Comparison of ENCODE assay signal across 17 mouse cellular contexts in the genomic region with DNA sequence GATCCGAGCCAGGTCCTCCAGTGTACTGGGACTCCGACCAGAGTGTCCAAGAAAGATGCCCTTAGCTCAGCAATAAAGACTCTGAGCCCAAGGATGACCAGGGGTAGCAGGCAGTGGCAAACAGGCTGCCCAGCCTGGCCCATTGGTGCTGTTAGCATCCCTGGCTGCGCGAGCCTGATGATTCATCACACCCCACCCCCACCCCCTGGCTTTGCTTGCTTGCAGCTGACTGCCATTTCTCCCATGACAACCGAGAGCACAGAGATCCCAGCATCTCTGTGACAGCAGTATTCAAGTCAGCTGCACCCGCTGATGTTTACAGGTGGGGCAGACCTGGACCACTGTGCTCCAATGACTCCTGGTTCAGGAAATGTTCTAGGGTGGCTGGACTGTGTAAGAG. TPM values are rescaled to one million over a fixed set of nuclear protein-coding genes. Genes with fewer than 3 reads are reported as not detected.
DNase-seq lines count a peak whose midpoint lies in the region; ATAC-seq and TF ChIP-seq lines count a peak whose summit lies in the region.
"Had no signal": no experiment of that assay in that cellular context is flagged by ENCODE, and none has a peak within 500 bp of the region (broad histone marks: within the 10 kb centered on the region; RNA-seq: fewer than 3 reads in every experiment).

No protein-coding gene starts in this region.

- no peak overlapping the region; the same call in 1 of the 2 replicates for H3K4me3 ChIP-seq in layer of hippocampus, adult 2 months
- H3K4me3 ChIP-seq: embryonic facial prominence, embryonic 12.5 days; limb, embryonic 13.5 days; neural tube, embryonic 15.5 days had no signal

- no peak for TF ChIP-seq CTCF in layer of hippocampus, adult 2 months (conservative IDR thresholded peaks at IDR 0.05)

- H3K27ac ChIP-seq in layer of hippocampus, adult 2 months, result peak overlapping the region; percentile 87
- H3K27ac ChIP-seq: embryonic facial prominence, embryonic 12.5 days; hindbrain, postnatal 0 days; limb, embryonic 13.5 days; neural tube, embryonic 15.5 days had no signal

- DNase-seq in gastrocnemius, postnatal 25 days, result peak; percentile 49
- DNase-seq in gastrocnemius, adult 18-20 months (ENCODE audit: low spot score), result no peak
- peak; percentile 21 for DNase-seq in NIH3T3 (ENCODE audit: low read depth)
- DNase-seq in layer of hippocampus, adult 2 months (ENCODE audit: low spot score in 2 of 2), result peak; percentile 61 to 66
- peak; percentile 60 to 71 for DNase-seq in right cerebral cortex, adult 2 months (ENCODE audit: low spot score in 2 of 2)
- no peak for DNase-seq in cerebellum, postnatal 14 days
- no peak for DNase-seq in heart, adult 9 months (ENCODE audit: low spot score in 2 of 2)
- DNase-seq: cerebellum, adult 11 months; heart, postnatal 4 days; kidney, adult 9 months; thymus, postnatal 25 days had no signal

- ATAC-seq in megakaryocyte-erythroid progenitor cell, adult 5-6 weeks (replicated peaks; ENCODE audit: low FRiP score, low TSS enrichment, poor library complexity, severe bottlenecking), result no peak
- ATAC-seq: activated CD4-positive, CD25-positive, alpha-beta regulatory T cell, adult 4 months had no signal

RNA-seq across cellular contexts. Expression of a gene that starts 28.5 kb away (rescaled TPM):
- 1 to 10 TPM; 4.0 to 5.2 TPM for total RNA-seq in gastrocnemius, postnatal 25 days (2021)
- total RNA-seq in gastrocnemius, adult 18-20 months (2021), result 1 to 10 TPM; 2.9 to 5.5 TPM
- 10 to 100 TPM; 13.6 to 15.9 TPM for total RNA-seq in layer of hippocampus, adult 2 months (2021)
- total RNA-seq in megakaryocyte-erythroid progenitor cell, adult 5-6 weeks (2014; fragmentation: Nextera tagmentation), result 1.9 and 10.3 TPM in 2 replicates
- total RNA-seq in megakaryocyte-erythroid progenitor cell, adult 5-6 weeks (2017), result 1.5 and 1.7 TPM in 2 replicates

RNA-seq across cellular contexts. Expression of a gene that starts 49.7 kb away (rescaled TPM):
- total RNA-seq in gastrocnemius, postnatal 25 days (2021), result not detected
- not detected for total RNA-seq in gastrocnemius, adult 18-20 months (2021)
- not detected for total RNA-seq in layer of hippocampus, adult 2 months (2021)
- not detected in 2 replicates for total RNA-seq in megakaryocyte-erythroid progenitor cell, adult 5-6 weeks (2014; fragmentation: Nextera tagmentation)
- not detected in 2 replicates for total RNA-seq in megakaryocyte-erythroid progenitor cell, adult 5-6 weeks (2017)
- total RNA-seq: heart, postnatal 4 days; hindbrain, postnatal 0 days had no signal

RNA-seq across cellular contexts. Expression of a gene that starts 58.9 kb away (rescaled TPM):
- under 1 TPM; 0.41 to 0.59 TPM for total RNA-seq in gastrocnemius, postnatal 25 days (2021)
- total RNA-seq in gastrocnemius, adult 18-20 months (2021), result 1 to 10 TPM; 1.7 to 2.7 TPM
- total RNA-seq in layer of hippocampus, adult 2 months (2021), result 10 to 100 TPM; 36.2 to 40.6 TPM
- 0.28 TPM in 1 of 2 replicates, not detected in the other for total RNA-seq in megakaryocyte-erythroid progenitor cell, adult 5-6 weeks (2014; fragmentation: Nextera tagmentation)
- 0.14 TPM in 1 of 2 replicates, not detected in the other for total RNA-seq in megakaryocyte-erythroid progenitor cell, adult 5-6 weeks (2017)

Comparison
In these comparisons a context has a peak if more than half of its experiments do, and no peak if none do; other contexts are left out.
1. DNase-seq: peak in gastrocnemius, postnatal 25 days (single experiment), NIH3T3 (single experiment), layer of hippocampus, adult 2 months (2 of 2) and right cerebral cortex, adult 2 months (2 of 2); none in gastrocnemius, adult 18-20 months (single experiment), cerebellum, postnatal 14 days (0 of 2) and heart, adult 9 months (0 of 2).
2. RNA of a gene that starts 58.9 kb away (total RNA-seq): 36.2 to 40.6 TPM in layer of hippocampus, adult 2 months; 1.7 to 2.7 TPM in gastrocnemius, adult 18-20 months, 0.41 to 0.59 TPM in gastrocnemius, postnatal 25 days and 0.14 to 0.28 TPM in megakaryocyte-erythroid progenitor cell, adult 5-6 weeks; every median in the first group is over 10 times any median in the second.